Mouse (Mus musculus) liver, embryonic 11.5 days (tissue): ENCODE measurements around the gene Prrt4. TPM values are rescaled to one million over a fixed set of nuclear protein-coding genes. Genes with fewer than 3 reads are reported as not detected.
"Not testable (repeated sequence)": the region's sequence is repeated elsewhere in the genome, so short reads cannot be mapped to it uniquely, and the experiment has no call there.

Experiments used
- ATAC-seq: fragments of 200-750 bp; cut with Nextera tagmentation; replicated peaks from 2 replicates; pipeline ENCODE4 v1.8.0; 2017; ENCODE audit warnings: moderate number of reproducible peaks, mild to moderate bottlenecking, moderate TSS enrichment, moderate library complexity; ENCODE audit not compliant: low FRiP score
- DNase-seq: peaks from one replicate; pipeline ENCODE4 v3.0.0-alpha.2; 2017; ENCODE audit warnings: low spot score
- H3K27ac ChIP-seq: fragments of 300-500 bp; sonication (generic); 2 replicates; pipeline ENCODE4 v1.5.1; 2014; ENCODE audit warnings: mild to moderate bottlenecking, low read depth, low read length, control low read depth
- H3K27me3 ChIP-seq: fragments of 300-500 bp; sonication (generic); replicated peaks from 2 replicates; pipeline ENCODE4 v1.6.1; 2014; ENCODE audit warnings: low read length, mixed read lengths; ENCODE audit not compliant: control insufficient read depth, insufficient read depth
- H3K36me3 ChIP-seq: fragments of 300-500 bp; sonication (generic); 2 replicates; pipeline ENCODE4 v1.6.1; 2014; ENCODE audit warnings: mild to moderate bottlenecking, low read length, moderate library complexity, mixed read lengths; ENCODE audit not compliant: control insufficient read depth, insufficient read depth
- H3K4me1 ChIP-seq: fragments of 300-500 bp; sonication (generic); replicated peaks from 2 replicates; pipeline ENCODE4 v1.6.1; 2014; ENCODE audit warnings: low read length, mixed read lengths; ENCODE audit not compliant: control insufficient read depth, insufficient read depth
- H3K4me2 ChIP-seq: fragments of 300-500 bp; sonication (generic); 2 replicates; pipeline ENCODE4 v1.6.1; 2014; ENCODE audit warnings: mild to moderate bottlenecking, control low read depth, moderate library complexity
- H3K4me3 ChIP-seq: fragments of 300-500 bp; sonication (generic); 2 replicates; pipeline ENCODE4 v1.5.1; 2014; ENCODE audit warnings: low read depth, low read length, control low read depth
- H3K9ac ChIP-seq: fragments of 300-500 bp; sonication (generic); 2 replicates; pipeline ENCODE4 v1.6.1; 2014; ENCODE audit warnings: low read depth, low read length, control low read depth
- H3K9me3 ChIP-seq: fragments of 300-500 bp; sonication (generic); 2 replicates; pipeline ENCODE4 v1.6.1; 2016; ENCODE audit warnings: low read length, inconsistent platforms, mixed read lengths; ENCODE audit not compliant: control insufficient read depth
- WGBS: fragments of 180-500 bp; shearing (Covaris S2); extraction: QIAGEN DNeasy Blood & Tissue Kit; methylation state at CpG from one replicate; pipeline ENCODE4 v1.1.7; 2014; 5-methylcytosine and 5-hydroxymethylcytosine counted together
- polyA plus RNA-seq: library from polyadenylated mRNA; unstranded; fragments of >200 nt; fragmentation: Nextera tagmentation; extraction: Ambion mirVana; gene quantifications from 2 replicates; pipeline ENCODE4 v1.2.1, GENCODE M21; 2014

Prrt4 gene
- polyA plus RNA-seq, 1 experiment from 2014 or later: 0.55 TPM

DNA sequence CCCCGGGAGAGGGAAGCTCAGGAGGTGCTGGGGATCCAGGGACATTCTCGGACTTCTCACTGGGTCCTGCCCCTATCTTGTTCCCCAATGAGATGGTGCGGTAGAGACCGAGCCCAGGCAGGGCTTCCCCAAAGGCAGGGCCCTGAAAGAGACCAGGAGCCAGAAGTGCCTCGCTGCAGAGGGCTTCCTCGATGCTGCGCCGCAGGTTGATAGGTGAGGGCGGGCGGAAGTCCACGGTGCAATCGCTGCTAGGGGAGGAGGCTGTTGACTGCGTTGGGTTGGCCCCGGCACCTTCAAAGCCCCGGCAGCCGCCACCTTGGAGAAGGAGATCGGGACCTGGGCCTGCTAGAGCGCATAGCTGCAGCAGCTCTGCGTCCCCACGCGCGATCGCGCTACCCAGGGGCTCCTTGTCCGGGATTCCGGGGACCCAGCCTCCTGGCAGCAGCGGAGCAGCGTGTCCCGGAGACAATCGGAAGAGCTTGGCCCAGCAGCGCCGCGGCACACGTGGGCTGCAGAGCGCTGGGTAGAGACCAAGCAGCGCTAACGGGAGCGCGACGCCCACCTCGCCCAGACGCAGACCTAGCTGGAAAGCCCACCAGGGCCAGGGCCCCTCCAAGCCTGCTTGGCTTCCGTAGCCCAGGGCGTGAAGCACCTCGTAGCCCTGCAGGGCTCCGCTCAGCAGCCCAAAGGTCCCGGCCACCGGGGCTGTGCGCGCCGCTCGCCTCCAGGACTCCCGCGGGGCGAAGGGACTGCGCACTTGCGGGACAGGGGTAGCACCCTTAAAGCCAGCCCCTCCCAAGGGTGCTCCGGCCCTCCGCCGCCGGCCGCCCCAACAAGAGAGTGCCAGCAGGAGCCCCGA, 9.1 kb downstream of the Prrt4 start:
- Histone ChIP-seq H3K4me3 (peak overlapping the region; percentile 51), H3K4me1 (peaks cover 6% of the 10 kb centered on the region; the same call in 1 of the 2 replicates), H3K4me2 (peak overlapping the region; percentile 88), H3K36me3 (no peaks in the 10 kb centered on the region), H3K9ac (peak overlapping the region; percentile 39), H3K27me3 (peaks cover 78% of the 10 kb centered on the region), H3K9me3 (no peaks in the 10 kb centered on the region), H3K27ac (no peak overlapping the region)
- DNase-seq (peak; percentile 55), ATAC-seq (peak; percentile 27; the same call in 1 of the 2 replicates)
- WGBS: 1% methylated on average over 63 of the region's 63 CpGs

DNA sequence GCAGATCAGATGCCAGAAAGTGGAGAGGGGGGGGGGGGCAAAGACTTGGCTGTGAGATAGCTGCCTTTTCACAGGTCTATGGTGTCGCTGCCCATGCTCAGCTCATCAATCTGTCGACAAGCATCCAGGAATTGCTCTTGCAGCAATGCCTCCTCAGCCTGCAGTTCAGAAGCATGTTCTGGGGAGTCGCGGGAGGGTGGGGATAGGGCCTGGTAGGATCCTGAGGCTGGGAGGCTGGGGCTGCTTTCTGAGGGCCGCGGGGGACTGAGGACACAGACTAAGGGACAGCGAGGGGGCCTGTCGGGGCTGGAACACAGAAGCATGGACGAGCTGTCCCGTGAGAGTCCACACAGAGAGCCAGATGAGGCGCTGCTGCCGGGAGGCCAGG, 9.7 kb downstream of the Prrt4 start:
- no peaks in the 10 kb centered on the region for H3K36me3 ChIP-seq
- H3K9me3 ChIP-seq: no peaks in the 10 kb centered on the region
- no peak overlapping the region for H3K27ac ChIP-seq
- no peak overlapping the region; the same call in 1 of the 2 replicates for H3K9ac ChIP-seq
- H3K4me2 ChIP-seq: peak overlapping the region; percentile 88
- peak overlapping the region; percentile 51; the same call in 1 of the 2 replicates for H3K4me3 ChIP-seq
- H3K27me3 ChIP-seq: peaks cover 73% of the 10 kb centered on the region
- 6% methylated on average over 12 of the region's 12 CpGs for WGBS
- DNase-seq: no peak
- peaks cover 6% of the 10 kb centered on the region; the same call in 1 of the 2 replicates for H3K4me1 ChIP-seq
- no peak for ATAC-seq

DNA sequence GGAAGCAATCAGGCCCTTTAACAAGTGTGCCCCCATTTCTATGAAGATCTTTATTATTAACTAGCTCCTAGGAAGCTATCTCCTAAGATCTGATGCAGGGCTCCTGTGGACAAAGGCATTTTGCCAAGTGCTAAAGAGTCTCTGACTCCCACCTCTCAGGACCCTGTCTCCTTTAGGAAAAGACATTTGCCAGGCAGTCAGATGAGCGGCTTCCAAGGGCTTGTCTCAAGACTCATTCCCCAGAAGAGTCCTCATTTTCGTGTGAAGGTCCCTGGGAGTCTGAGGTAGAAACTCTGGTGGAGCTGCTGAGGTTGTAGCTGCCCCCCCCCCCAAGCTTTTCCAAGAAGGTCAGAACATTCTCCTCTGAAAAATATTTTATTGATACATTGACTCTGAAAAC, 10.5 kb downstream of the Prrt4 start:
- Histone ChIP-seq H3K36me3 (no peaks in the 10 kb centered on the region), H3K4me2 (no peak overlapping the region), H3K4me1 (peaks cover 6% of the 10 kb centered on the region; the same call in 1 of the 2 replicates), H3K9me3 (no peaks in the 10 kb centered on the region), H3K4me3 (no peak overlapping the region), H3K27me3 (peaks cover 65% of the 10 kb centered on the region), H3K9ac (no peak overlapping the region), H3K27ac (no peak overlapping the region)
- 26% methylated on average over 2 of the region's 2 CpGs for WGBS
- no peak for DNase-seq
- ATAC-seq: no peak

DNA sequence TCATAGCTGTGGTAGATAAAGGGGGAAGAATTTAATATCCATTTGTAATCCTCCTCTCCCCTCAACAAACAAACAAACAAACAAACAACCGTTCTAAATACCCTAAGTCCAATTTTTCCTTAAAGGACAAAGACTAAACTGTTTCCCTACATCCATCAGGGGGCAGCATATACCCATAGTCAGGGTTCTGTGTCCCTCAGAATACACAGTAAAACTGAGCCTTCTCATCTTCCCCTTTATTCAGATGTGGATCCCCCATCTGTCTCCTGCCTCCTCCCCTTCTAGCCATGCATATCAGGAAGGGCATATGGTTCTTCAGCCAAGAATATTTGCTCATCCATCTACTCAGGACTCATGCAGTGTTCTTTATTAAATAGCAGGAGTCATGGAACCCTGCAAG, 13.2 kb downstream of the Prrt4 start:
- no peak overlapping the region for H3K4me3 ChIP-seq
- no peak overlapping the region for H3K4me2 ChIP-seq
- peaks cover 13% of the 10 kb centered on the region; the same call in 1 of the 2 replicates for H3K4me1 ChIP-seq
- WGBS: 24% methylated on average over 1 of the region's 1 CpGs
- no peaks in the 10 kb centered on the region for H3K9me3 ChIP-seq
- no peak overlapping the region for H3K27ac ChIP-seq
- H3K27me3 ChIP-seq: peaks cover 38% of the 10 kb centered on the region
- ATAC-seq (no peak), DNase-seq (peak; percentile 31)
- H3K9ac ChIP-seq: no peak overlapping the region
- H3K36me3 ChIP-seq: no peaks in the 10 kb centered on the region

DNA sequence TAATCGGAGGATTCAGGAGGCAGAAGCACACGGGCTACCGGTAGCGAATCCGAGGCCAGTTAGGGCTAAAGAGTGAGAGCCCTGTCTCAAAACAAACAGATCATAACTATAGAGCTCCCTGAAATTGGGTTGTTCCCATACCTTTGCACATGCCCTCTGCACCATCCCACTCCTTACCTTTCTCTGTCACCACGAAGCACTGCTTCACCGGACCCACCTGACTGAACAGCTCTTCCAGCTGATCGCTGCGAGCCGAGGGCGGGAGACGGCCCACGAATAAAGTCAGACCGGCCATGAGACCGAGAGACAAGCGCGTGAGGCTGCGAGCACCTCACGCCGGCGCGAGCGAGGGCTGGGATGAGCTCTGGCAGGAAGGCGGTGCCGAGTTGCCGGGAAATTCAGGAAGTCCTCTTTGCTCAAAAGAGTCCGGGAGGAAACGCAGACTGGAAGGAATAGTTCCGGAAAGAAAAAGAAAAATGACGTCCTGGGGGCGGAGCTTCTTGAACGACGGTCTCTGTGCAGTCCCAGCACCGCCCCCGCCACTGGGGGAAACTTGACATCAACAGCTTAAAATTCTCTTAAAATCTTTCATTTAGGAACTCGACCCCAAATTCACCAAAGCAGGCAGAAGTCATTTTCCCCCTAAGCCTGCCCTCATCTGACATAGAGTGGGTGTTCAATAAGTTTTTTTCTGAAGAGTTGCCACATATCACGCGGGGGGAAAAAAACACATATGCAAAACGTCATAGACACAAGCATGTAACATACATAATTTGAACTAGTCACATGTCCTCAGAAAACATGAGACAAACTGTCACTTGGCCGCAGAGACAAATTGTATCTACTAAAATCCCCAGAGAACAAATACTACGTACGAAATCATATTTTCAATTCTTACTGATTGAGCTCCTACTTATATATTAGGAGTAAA, 14.8 kb downstream of the Prrt4 start, which contains the start of gene Rbm28:
Rbm28 (minus strand) TSS at position 693 of the 931 bp plus-strand sequence.
- H3K36me3 ChIP-seq: 0 out of 2 replicates have a peak, but pooled peaks cover 5% of the 10 kb centered on the region
- H3K4me2 ChIP-seq: peak within 1 kb of the TSS; percentile 64
- DNase-seq (peak; percentile 84), ATAC-seq (peak; percentile 85)
- peak within 1 kb of the TSS; percentile 72 for H3K9ac ChIP-seq
- peaks cover 22% of the 10 kb centered on the region for H3K27me3 ChIP-seq
- peak within 1 kb of the TSS; percentile 75 for H3K4me3 ChIP-seq
- WGBS: 8% methylated on average over 42 of the region's 42 CpGs
- no peak within 1 kb of the TSS for H3K27ac ChIP-seq
- H3K4me1 ChIP-seq: 0 out of 2 replicates have a peak, but pooled peaks cover 7% of the 10 kb centered on the region
- no peaks in the 10 kb centered on the region for H3K9me3 ChIP-seq

DNA sequence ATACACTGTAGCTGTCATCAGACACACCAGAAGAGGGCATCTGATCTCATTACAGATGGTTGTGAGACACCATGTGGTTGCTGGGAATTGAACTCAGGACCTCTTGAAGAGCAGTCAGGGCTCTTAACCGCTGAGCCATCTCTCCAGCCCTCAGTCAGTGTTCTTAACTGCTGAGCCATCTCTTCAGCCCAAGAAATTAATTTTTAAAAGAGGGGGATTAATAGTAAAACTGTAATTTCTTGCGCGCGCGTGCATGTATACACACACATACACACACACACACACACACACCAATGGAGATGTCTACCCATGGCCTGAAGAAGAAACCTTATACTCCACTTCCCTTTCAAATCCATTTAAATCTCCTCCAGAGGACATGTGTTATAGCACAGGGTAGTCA, 18.1 kb downstream of the Prrt4 start:
- H3K4me1 ChIP-seq, H3K4me2 ChIP-seq, H3K9me3 ChIP-seq, H3K27ac ChIP-seq, H3K27me3 ChIP-seq, ATAC-seq, H3K4me3 ChIP-seq, H3K9ac ChIP-seq: not testable (repeated sequence)
- H3K36me3 ChIP-seq: peaks cover 24% of the 10 kb centered on the region; the same call in 1 of the 2 replicates
- peak; percentile 20 for DNase-seq
- 98% methylated on average over 5 of the region's 5 CpGs for WGBS

DNA sequence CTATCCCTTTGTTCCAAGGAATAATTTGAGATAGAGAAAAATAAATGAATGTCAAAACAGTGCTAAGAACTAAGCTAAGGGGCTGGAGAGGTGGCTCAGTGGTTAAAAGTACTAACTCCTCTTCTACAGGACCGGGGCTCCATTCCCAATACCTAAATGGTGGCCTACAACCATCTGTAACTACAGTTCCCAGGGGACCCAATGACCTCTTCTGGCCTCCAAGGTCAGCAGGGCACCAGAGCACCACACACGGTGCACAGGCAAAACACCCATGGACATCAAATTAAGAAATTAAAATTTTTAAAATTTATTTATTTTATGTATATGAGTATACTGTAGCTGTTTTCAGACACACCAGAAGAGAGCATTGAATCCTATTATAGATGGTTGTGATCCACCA, 18.6 kb downstream of the Prrt4 start:
- WGBS: 87% methylated on average over 2 of the region's 2 CpGs
- H3K9me3 ChIP-seq: no peaks in the 10 kb centered on the region

DNA sequence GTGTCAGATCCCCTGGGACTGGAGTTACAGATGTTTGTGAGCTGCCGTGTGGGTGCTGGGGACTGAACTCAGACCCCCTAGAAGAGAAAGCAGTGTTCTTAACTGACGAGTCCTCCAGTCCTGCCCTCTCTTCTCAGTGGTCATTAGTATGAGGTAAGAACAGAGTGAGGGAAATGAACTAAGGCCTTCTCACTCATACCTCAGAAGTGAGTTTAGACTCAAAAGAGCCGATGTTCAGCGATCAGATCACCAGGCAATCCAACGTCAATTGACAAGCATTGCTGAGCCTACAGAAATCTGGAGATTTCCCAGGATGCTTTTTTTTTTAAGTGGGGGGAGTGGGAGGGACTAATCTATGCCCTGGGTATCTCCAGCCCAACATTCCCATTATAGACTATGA, 23.1 kb downstream of the Prrt4 start:
- Histone ChIP-seq H3K4me3 (no peak overlapping the region), H3K9ac (no peak overlapping the region), H3K27ac (no peak overlapping the region), H3K4me1 (no peaks in the 10 kb centered on the region), H3K36me3 (peaks cover 46% of the 10 kb centered on the region), H3K4me2 (no peak overlapping the region), H3K27me3 (no peaks in the 10 kb centered on the region), H3K9me3 (no peaks in the 10 kb centered on the region)
- no peak for ATAC-seq
- WGBS: 94% methylated on average over 5 of the region's 5 CpGs
- DNase-seq: no peak

More for the DNA sequence above, 18.6 kb downstream of the Prrt4 start:
- ATAC-seq (no peak), DNase-seq (no peak)
- Histone ChIP-seq H3K27ac (no peak overlapping the region), H3K4me1 (0 out of 2 replicates have a peak, but pooled peaks cover 7% of the 10 kb centered on the region), H3K4me3 (no peak overlapping the region), H3K36me3 (peaks cover 26% of the 10 kb centered on the region; the same call in 1 of the 2 replicates), H3K27me3 (0 out of 2 replicates have a peak, but pooled peaks cover under 1% of the 10 kb centered on the region), H3K4me2 (no peak overlapping the region), H3K9ac (no peak overlapping the region)
